Mouse (Mus musculus): ENCODE data around the gene Hist1h1e.
"Not testable (repeated sequence)": the region's sequence is repeated elsewhere in the genome, so short reads cannot be mapped to it uniquely, and the experiment has no call there.

Hist1h1e gene

GRCm38 (mm10) chr13:23572218-23573033, 49.9 kb downstream of the Hist1h1e start:
- DNase-seq, result no peak

- DNase-seq, result not testable (repeated sequence)
Observed at GRCm38 (mm10) chr13:23571504-23572217, 50.7 kb downstream of the Hist1h1e start.

GRCm38 (mm10) chr13:23571022-23571503, 51.3 kb downstream of the Hist1h1e start, which contains the start of the genes Hist1h2ae and Hist1h2bg:
TSS of gene Hist1h2ae (minus strand) at chr13:23571220.
TSS of gene Hist1h2bg (plus strand) at chr13:23571396.
- DNase-seq, result peak; percentile 80

Data from right cerebral cortex, postnatal 25 days (tissue).